Mouse (Mus musculus) layer of hippocampus, adult 8-10 months (tissue): ENCODE data around the gene Kcnh4. TPM values are rescaled to one million over a fixed set of nuclear protein-coding genes. Genes with fewer than 3 reads are reported as not detected.

Experiments
- DNase-seq, 2 experiments: peaks; one replicate each; pipeline ENCODE4 v3.0.0; 2022; ENCODE audit warnings: low spot score in 2 of 2
- total RNA-seq, 4 experiments: library from RNA; stranded (reverse); gene quantifications; 2 replicates each; pipeline ENCODE4 v1.2.4; 2022

Gene Kcnh4
- 1 to 10 TPM; 2.3 to 3.4 (median 2.7) TPM for total RNA-seq

- peak; percentile 85 to 87 for DNase-seq
These were observed at the start of gene Kcnh4 for GRCm38 (mm10) chr11:100759611-100760233. Gene Kcnh4, minus strand, starts transcription at chr11:100759942.

- no peak for DNase-seq
These were observed 46.9 kb upstream of the Kcnh4 start for GRCm38 (mm10) chr11:100806380-100807305.

GRCm38 (mm10) chr11:100805535-100805934 lies 45.8 kb upstream of the Kcnh4 start:
- no peak for DNase-seq

- no peak for DNase-seq
These were observed 44.7 kb upstream of the Kcnh4 start for GRCm38 (mm10) chr11:100804409-100804808.

GRCm38 (mm10) chr11:100799426-100799825 lies 39.7 kb upstream of the Kcnh4 start:
- no peak for DNase-seq

- DNase-seq = no peak
These were observed 36.8 kb upstream of the Kcnh4 start for GRCm38 (mm10) chr11:100796585-100796984.

- no peak for DNase-seq
These were observed 35.6 kb upstream of the Kcnh4 start for GRCm38 (mm10) chr11:100795386-100795785.

GRCm38 (mm10) chr11:100791457-100792049 lies 31.8 kb upstream of the Kcnh4 start:
- no peak for DNase-seq

- DNase-seq = peak in 1 of 2 experiments; percentile 48
These were observed 30.9 kb upstream of the Kcnh4 start for GRCm38 (mm10) chr11:100790644-100791043.

GRCm38 (mm10) chr11:100789702-100790101 lies 30.0 kb upstream of the Kcnh4 start:
- DNase-seq = no peak

- DNase-seq = no peak
These were observed 26.0 kb upstream of the Kcnh4 start for GRCm38 (mm10) chr11:100785774-100786173.

GRCm38 (mm10) chr11:100784286-100784685 lies 24.5 kb upstream of the Kcnh4 start:
- no peak for DNase-seq

- DNase-seq = no peak
These were observed 22.8 kb upstream of the Kcnh4 start for GRCm38 (mm10) chr11:100782568-100782967.

GRCm38 (mm10) chr11:100781763-100782475 lies 22.2 kb upstream of the Kcnh4 start:
- DNase-seq = no peak

- no peak for DNase-seq
These were observed 20.5 kb upstream of the Kcnh4 start for GRCm38 (mm10) chr11:100780247-100780646.

GRCm38 (mm10) chr11:100778069-100778468 lies 18.3 kb upstream of the Kcnh4 start:
- no peak for DNase-seq

GRCm38 (mm10) chr11:100775921-100776320 lies 16.2 kb upstream of the Kcnh4 start:
- no peak for DNase-seq

GRCm38 (mm10) chr11:100774261-100774660 lies 14.5 kb upstream of the Kcnh4 start:
- DNase-seq = no peak

GRCm38 (mm10) chr11:100770646-100771408 lies 11.1 kb upstream of the Kcnh4 start, which contains the start of gene Ghdc:
Gene Ghdc, minus strand, starts transcription at chr11:100770957.
- DNase-seq = peak in 1 of 2 experiments; percentile 56

- no peak for DNase-seq
These were observed 10.2 kb upstream of the Kcnh4 start for GRCm38 (mm10) chr11:100769980-100770379.

GRCm38 (mm10) chr11:100767871-100768270 lies 8.1 kb upstream of the Kcnh4 start:
- DNase-seq = no peak
